Mouse (Mus musculus) adipose tissue, adult 10 weeks (tissue): Measurements from ENCODE around the gene Hltf. TPM values are rescaled to one million over a fixed set of nuclear protein-coding genes. Genes with fewer than 3 reads are reported as not detected.

Experiments used
- polyA plus RNA-seq: library from polyadenylated mRNA; stranded (reverse); fragments of 350-450 nt; fragmentation: Illumina TruSeq; extraction: RNeasy Lipid Tissue Mini Kit (QIAGEN cat#74804); gene quantifications from one replicate; pipeline ENCODE4 v1.2.3, GENCODE M21; 2014; ENCODE audit warnings: low read depth, low replicate concordance

Gene Hltf
- polyA plus RNA-seq: 19.1 TPM

GRCm38 (mm10) chr3:20057306-20058196 is at the start of gene Hltf:
Gene Hltf (plus strand): TSS chr3:20057811.

GRCm38 (mm10) chr3:20034719-20035404 is 22.7 kb upstream of the Hltf start, which contains the start of gene Hps3:
Gene Hps3 (minus strand): TSS chr3:20035315.

GRCm38 (mm10) chr3:20154531-20155367 is 97.1 kb downstream of the Hltf start, which contains the start of gene Gyg:
Gene Gyg (minus strand): TSS chr3:20155317.

Other genes starting within 250 kb of the Hltf start
- 165 TPM for gene Cp, start 100.8 kb upstream of the Hltf start, polyA plus RNA-seq
- gene Hps3, start 22.5 kb upstream of the Hltf start, polyA plus RNA-seq: 19.3 TPM
- 50.4 TPM for gene Gyg, start 97.5 kb downstream of the Hltf start, polyA plus RNA-seq
- gene Cpa3, start 184.4 kb downstream of the Hltf start, polyA plus RNA-seq: 4.3 TPM
- gene Cpb1, start 217.9 kb downstream of the Hltf start, polyA plus RNA-seq: 0.41 TPM